Mouse (Mus musculus) right cerebral cortex, postnatal 4 days (tissue): ENCODE measurements at regions not wholly inside any gene's neighbourhood (a gene's known extent, or its start where the extent isn't known, plus 50 kb on each side); places are given as distances from the start of the nearest gene placed in this dataset.
A peak's percentile ranks its signal among the peaks of the same experiment; 100 is the strongest.

Experiments
- DNase-seq: peaks from one replicate; pipeline ENCODE4 v3.0.0-alpha.2; 2022

GRCm38 (mm10) chr5:46278190-46278589, 420.8 kb upstream of the Lcorl start:
- DNase-seq, result no peak

- no peak for DNase-seq
Observed at GRCm38 (mm10) chr5:46256730-46257129, 399.3 kb upstream of the Lcorl start.

GRCm38 (mm10) chr5:46253940-46254339, 396.5 kb upstream of the Lcorl start:
- no peak for DNase-seq

GRCm38 (mm10) chr5:46235364-46236067, 378.1 kb upstream of the Lcorl start:
- no peak for DNase-seq

- no peak for DNase-seq
Observed at GRCm38 (mm10) chr5:46232780-46233179, 375.4 kb upstream of the Lcorl start.

GRCm38 (mm10) chr5:46228667-46229066, 371.3 kb upstream of the Lcorl start:
- DNase-seq, result no peak

GRCm38 (mm10) chr5:46212845-46213468, 355.5 kb upstream of the Lcorl start:
- DNase-seq, result no peak

- no peak for DNase-seq
Observed at GRCm38 (mm10) chr5:46209076-46209475, 351.7 kb upstream of the Lcorl start.

GRCm38 (mm10) chr5:46203744-46204143, 346.3 kb upstream of the Lcorl start:
- no peak for DNase-seq

- DNase-seq, result no peak
Observed at GRCm38 (mm10) chr5:46202457-46202772, 345.0 kb upstream of the Lcorl start.

- DNase-seq, result no peak
Observed at GRCm38 (mm10) chr5:46201639-46202456, 344.4 kb upstream of the Lcorl start.

GRCm38 (mm10) chr5:46186908-46187307, 329.5 kb upstream of the Lcorl start:
- no peak for DNase-seq

- no peak for DNase-seq
Observed at GRCm38 (mm10) chr5:46182157-46182556, 324.7 kb upstream of the Lcorl start.

GRCm38 (mm10) chr5:46172315-46172714, 314.9 kb upstream of the Lcorl start:
- no peak for DNase-seq

- DNase-seq, result no peak
Observed at GRCm38 (mm10) chr5:46160774-46161173, 303.4 kb upstream of the Lcorl start.

- DNase-seq, result no peak
Observed at GRCm38 (mm10) chr5:46151973-46152372, 294.6 kb upstream of the Lcorl start.

- peak; percentile 25 for DNase-seq
Observed at GRCm38 (mm10) chr5:46150825-46151224, 293.4 kb upstream of the Lcorl start.

- no peak for DNase-seq
Observed at GRCm38 (mm10) chr5:46149851-46150615, 292.6 kb upstream of the Lcorl start.

GRCm38 (mm10) chr5:46139024-46139423, 281.6 kb upstream of the Lcorl start:
- DNase-seq, result no peak

- DNase-seq, result no peak
Observed at GRCm38 (mm10) chr5:46137695-46138094, 280.3 kb upstream of the Lcorl start.

GRCm38 (mm10) chr5:46108020-46108419, 250.6 kb upstream of the Lcorl start:
- DNase-seq, result no peak

- DNase-seq, result no peak
Observed at GRCm38 (mm10) chr5:46103350-46103749, 245.9 kb upstream of the Lcorl start.

GRCm38 (mm10) chr5:46092549-46092948, 235.1 kb upstream of the Lcorl start:
- no peak for DNase-seq
